Mouse (Mus musculus): ENCODE results near the gene Prr5l. TPM values are rescaled to one million over a fixed set of nuclear protein-coding genes. Genes with fewer than 3 reads are reported as not detected.

Prr5l gene
- total and polyA plus RNA-seq, 3 experiments: 0.05 TPM; not detected in 2

- no peaks in the 10 kb centered on the region for H3K4me1 ChIP-seq (ENCODE audit: insufficient read depth, low read depth, low read length)
- DNase-seq (ENCODE audit: low spot score) (no peak), ATAC-seq (ENCODE audit: extremely low read depth, insufficient number of reproducible peaks, low FRiP score, poor library complexity, severe bottlenecking) (no peak)
- H3K36me3 ChIP-seq (replicated peaks): no peaks in the 10 kb centered on the region
- no peaks in the 10 kb centered on the region for H3K9me3 ChIP-seq (replicated peaks)
- no peak overlapping the region for H3K4me3 ChIP-seq (ENCODE audit: low read depth, low read length)
- H3K27me3 ChIP-seq (ENCODE audit: insufficient read depth, low read length): peaks cover 2% of the 10 kb centered on the region; the same call in 1 of the 2 replicates
- no peak for TF ChIP-seq GATA2 (IDR thresholded peaks at IDR 0.05; ENCODE audit: borderline replicate concordance, low read depth, low read length)
Observed at GRCm38 (mm10) chr2:101742072-101742860, 140.6 kb downstream of the Prr5l start.

- peaks cover 2% of the 10 kb centered on the region; the same call in 1 of the 2 replicates for H3K27me3 ChIP-seq (ENCODE audit: insufficient read depth, low read length)
- H3K9me3 ChIP-seq (replicated peaks): no peaks in the 10 kb centered on the region
- H3K4me1 ChIP-seq (ENCODE audit: insufficient read depth, low read depth, low read length): no peaks in the 10 kb centered on the region
- TF ChIP-seq CTCF (IDR thresholded peaks at IDR 0.05; ENCODE audit: low read depth, low read length): no peak
- TF ChIP-seq TAL1 (conservative IDR thresholded peaks at IDR 0.05; ENCODE audit: low read depth, low read length): no peak
- no peak for TF ChIP-seq POLR2AphosphoS5 (IDR thresholded peaks at IDR 0.05; ENCODE audit: insufficient replicate concordance, low read depth, low read length)
- TF ChIP-seq GATA2 (IDR thresholded peaks at IDR 0.05; ENCODE audit: borderline replicate concordance, low read depth, low read length): no peak
- no peak for TF ChIP-seq GATA1 (IDR thresholded peaks at IDR 0.05; ENCODE audit: borderline replicate concordance, low read length)
- ATAC-seq (ENCODE audit: extremely low read depth, insufficient number of reproducible peaks, low FRiP score, poor library complexity, severe bottlenecking) (no peak), DNase-seq (ENCODE audit: low spot score) (no peak)
- no peak overlapping the region for H3K4me3 ChIP-seq (ENCODE audit: low read depth, low read length)
- H3K36me3 ChIP-seq (replicated peaks): no peaks in the 10 kb centered on the region
Observed at GRCm38 (mm10) chr2:101741653-101742052, 141.2 kb downstream of the Prr5l start.

- no peak for DNase-seq (ENCODE audit: low spot score)
- H3K4me3 ChIP-seq (ENCODE audit: low read depth, low read length): no peak overlapping the region
- no peak for ATAC-seq (ENCODE audit: extremely low read depth, insufficient number of reproducible peaks, low FRiP score, poor library complexity, severe bottlenecking)
- peaks cover 2% of the 10 kb centered on the region; the same call in 1 of the 2 replicates for H3K27me3 ChIP-seq (ENCODE audit: insufficient read depth, low read length)
- H3K9me3 ChIP-seq (replicated peaks): no peaks in the 10 kb centered on the region
- H3K4me1 ChIP-seq (ENCODE audit: insufficient read depth, low read depth, low read length): no peaks in the 10 kb centered on the region
- TF ChIP-seq GATA2 (IDR thresholded peaks at IDR 0.05; ENCODE audit: borderline replicate concordance, low read depth, low read length): no peak
- no peak for TF ChIP-seq POLR2AphosphoS5 (IDR thresholded peaks at IDR 0.05; ENCODE audit: insufficient replicate concordance, low read depth, low read length)
- no peak for TF ChIP-seq GATA1 (IDR thresholded peaks at IDR 0.05; ENCODE audit: borderline replicate concordance, low read length)
- no peak for TF ChIP-seq CTCF (IDR thresholded peaks at IDR 0.05; ENCODE audit: low read depth, low read length)
- TF ChIP-seq TAL1 (conservative IDR thresholded peaks at IDR 0.05; ENCODE audit: low read depth, low read length): no peak
- H3K36me3 ChIP-seq (replicated peaks): no peaks in the 10 kb centered on the region
Observed at GRCm38 (mm10) chr2:101739914-101740313, 142.9 kb downstream of the Prr5l start.

- no peak overlapping the region for H3K4me3 ChIP-seq (ENCODE audit: low read depth, low read length)
- H3K27me3 ChIP-seq (ENCODE audit: insufficient read depth, low read length): no peaks in the 10 kb centered on the region
- 0 out of 2 replicates have a peak, but pooled peaks cover 3% of the 10 kb centered on the region for H3K4me1 ChIP-seq (ENCODE audit: insufficient read depth, low read depth, low read length)
- DNase-seq (ENCODE audit: low spot score) (no peak), ATAC-seq (ENCODE audit: extremely low read depth, insufficient number of reproducible peaks, low FRiP score, poor library complexity, severe bottlenecking) (no peak)
- H3K9me3 ChIP-seq (replicated peaks): no peaks in the 10 kb centered on the region
- H3K36me3 ChIP-seq (replicated peaks): no peaks in the 10 kb centered on the region
- TF ChIP-seq TAL1 (conservative IDR thresholded peaks at IDR 0.05; ENCODE audit: low read depth, low read length): no peak
- TF ChIP-seq POLR2AphosphoS5 (IDR thresholded peaks at IDR 0.05; ENCODE audit: insufficient replicate concordance, low read depth, low read length): no peak
- TF ChIP-seq GATA1 (IDR thresholded peaks at IDR 0.05; ENCODE audit: borderline replicate concordance, low read length): no peak
- no peak for TF ChIP-seq GATA2 (IDR thresholded peaks at IDR 0.05; ENCODE audit: borderline replicate concordance, low read depth, low read length)
- TF ChIP-seq CTCF (IDR thresholded peaks at IDR 0.05; ENCODE audit: low read depth, low read length): no peak
Observed at GRCm38 (mm10) chr2:101733564-101733963, 149.3 kb downstream of the Prr5l start.

DNA sequence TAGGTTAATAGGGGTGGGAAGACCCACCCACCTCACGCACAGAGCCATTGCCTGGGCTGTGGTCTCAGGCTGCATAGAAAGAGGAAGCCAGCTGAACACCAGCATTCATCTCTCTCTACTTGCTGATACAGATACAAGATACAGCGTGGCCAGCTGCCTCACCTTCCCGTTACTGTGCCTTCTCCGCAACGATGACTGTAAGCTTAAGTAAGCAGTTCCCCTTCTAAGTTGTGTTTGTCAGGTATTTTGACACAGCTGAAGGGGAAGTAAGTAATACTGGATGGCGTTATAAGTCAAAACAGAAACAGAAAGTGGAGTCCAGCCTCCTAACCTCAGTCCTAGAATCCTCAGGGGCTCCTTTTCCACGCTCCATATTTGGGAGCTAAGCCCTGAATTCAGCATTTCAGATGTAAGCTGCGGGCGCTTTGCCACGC is 150.0 kb downstream of the Prr5l start:
- 0 out of 2 replicates have a peak, but pooled peaks cover 3% of the 10 kb centered on the region for H3K4me1 ChIP-seq (ENCODE audit: insufficient read depth, low read depth, low read length)
- H3K9me3 ChIP-seq (replicated peaks): no peaks in the 10 kb centered on the region
- DNase-seq (ENCODE audit: low spot score) (no peak), ATAC-seq (ENCODE audit: extremely low read depth, insufficient number of reproducible peaks, low FRiP score, poor library complexity, severe bottlenecking) (no peak)
- no peaks in the 10 kb centered on the region for H3K36me3 ChIP-seq (replicated peaks)
- H3K27me3 ChIP-seq (ENCODE audit: insufficient read depth, low read length): no peaks in the 10 kb centered on the region
- no peak overlapping the region for H3K4me3 ChIP-seq (ENCODE audit: low read depth, low read length)
- TF ChIP-seq GATA1 (IDR thresholded peaks at IDR 0.05; ENCODE audit: borderline replicate concordance, low read length): no peak

DNA sequence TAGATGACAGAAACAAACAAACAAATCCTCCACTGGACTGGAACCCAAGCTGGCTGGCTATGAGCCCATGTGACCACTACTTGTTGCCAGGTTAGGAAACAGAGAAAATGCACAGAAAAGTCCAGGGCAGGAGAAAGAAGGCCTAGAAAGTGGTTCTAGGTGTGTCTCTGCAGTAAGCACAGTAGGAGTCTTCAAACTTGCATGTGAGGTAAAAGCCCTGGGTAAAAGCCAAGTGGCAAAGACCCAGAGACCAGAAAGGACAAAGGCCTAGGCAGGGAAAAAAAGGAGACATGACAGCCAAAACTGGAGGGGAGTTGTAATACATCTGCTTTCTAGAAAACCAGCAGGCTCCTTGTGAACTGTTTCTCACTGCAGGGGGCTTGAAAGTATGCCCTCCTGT is 151.9 kb downstream of the Prr5l start:
- no peak for ATAC-seq (ENCODE audit: extremely low read depth, insufficient number of reproducible peaks, low FRiP score, poor library complexity, severe bottlenecking)
- Histone ChIP-seq H3K4me1 (ENCODE audit: insufficient read depth, low read depth, low read length) (0 out of 2 replicates have a peak, but pooled peaks cover 3% of the 10 kb centered on the region), H3K36me3 (replicated peaks) (no peaks in the 10 kb centered on the region), H3K9me3 (replicated peaks) (no peaks in the 10 kb centered on the region), H3K4me3 (ENCODE audit: low read depth, low read length) (no peak overlapping the region), H3K27me3 (ENCODE audit: insufficient read depth, low read length) (no peaks in the 10 kb centered on the region)
- no peak for DNase-seq (ENCODE audit: low spot score)
- TF ChIP-seq CTCF (IDR thresholded peaks at IDR 0.05; ENCODE audit: low read depth, low read length) (no peak), GATA2 (IDR thresholded peaks at IDR 0.05; ENCODE audit: borderline replicate concordance, low read depth, low read length) (no peak), GATA1 (IDR thresholded peaks at IDR 0.05; ENCODE audit: borderline replicate concordance, low read length) (no peak), TAL1 (conservative IDR thresholded peaks at IDR 0.05; ENCODE audit: low read depth, low read length) (no peak), POLR2AphosphoS5 (IDR thresholded peaks at IDR 0.05; ENCODE audit: insufficient replicate concordance, low read depth, low read length) (no peak)
